Mouse (Mus musculus) liver, postnatal 0 days (tissue): Measurements from ENCODE around the gene Kcnj16.

Source experiments
- CTCF ChIP-seq: sonication (generic); IDR thresholded peaks from 2 replicates; pipeline ENCODE4 v1.5.1; 2016; ENCODE audit warnings: antibody characterized with exemption, low read depth
- EP300 ChIP-seq: IDR thresholded peaks from 2 replicates; pipeline ENCODE4 v1.6.1; 2016; ENCODE audit warnings: antibody characterized with exemption, low read depth, mild to moderate bottlenecking

DNA sequence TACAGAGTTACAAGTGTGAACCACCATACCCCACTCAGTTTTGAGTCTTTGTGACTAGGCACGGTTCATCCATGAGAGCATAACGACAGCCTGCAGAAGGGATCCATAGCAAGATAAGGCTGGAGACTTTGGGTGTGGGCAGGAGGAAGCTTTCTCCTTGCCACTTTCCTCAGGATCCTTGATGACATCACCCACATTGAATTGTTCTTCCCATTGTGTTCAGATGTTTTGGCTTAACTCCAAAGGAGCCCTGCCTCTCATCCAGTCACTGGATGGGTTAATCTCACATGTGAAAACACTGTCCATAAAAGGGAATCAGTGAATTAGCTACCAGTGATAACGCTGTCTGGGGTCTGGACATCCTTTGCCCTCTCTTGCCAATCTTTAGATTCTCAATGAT lies 37.3 kb downstream of the Kcnj16 start:
- TF ChIP-seq CTCF, result no peak
- TF ChIP-seq EP300, result no peak
